Mouse (Mus musculus): Measurements from ENCODE around the gene Mtmr4.

Mtmr4 gene

DNA sequence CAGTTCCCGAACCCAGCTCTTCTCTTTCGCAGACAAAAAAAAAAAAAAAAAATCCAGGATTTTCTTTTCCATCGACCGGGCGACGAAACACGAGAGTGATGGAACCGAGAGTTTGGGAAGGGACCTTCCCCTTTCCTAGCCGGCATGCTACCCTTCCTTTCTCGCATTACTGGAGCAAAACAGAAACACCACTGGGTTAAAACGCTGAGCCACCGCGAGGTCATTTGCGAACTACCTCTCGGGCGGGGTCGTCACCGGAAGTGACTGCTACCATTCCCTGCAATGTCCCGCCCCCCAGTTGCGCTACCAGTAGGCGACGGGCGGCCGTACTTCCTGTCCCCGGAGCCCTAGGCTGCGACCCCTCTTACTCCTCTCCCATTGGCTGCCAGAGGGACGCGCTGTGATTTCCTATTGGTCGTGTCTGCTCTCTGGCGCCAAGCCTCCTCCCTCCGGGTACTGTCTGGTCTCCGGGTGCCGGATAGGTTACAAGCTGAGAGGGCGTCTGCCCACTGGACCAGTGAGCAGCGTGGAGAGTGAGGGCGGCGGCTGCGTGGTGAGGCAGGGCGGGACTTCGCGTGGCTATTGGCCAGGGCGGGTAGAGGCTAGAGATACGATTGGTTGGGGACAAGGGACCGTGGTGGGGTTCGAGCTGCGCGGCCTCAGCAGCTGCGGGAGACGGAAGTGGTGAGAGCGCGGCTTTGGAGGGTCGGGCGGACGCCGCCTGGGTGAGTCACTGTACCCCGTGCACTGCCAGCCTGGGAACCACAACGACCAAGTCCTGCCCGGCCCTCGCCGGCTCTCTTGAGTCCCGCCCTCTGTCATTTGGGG lies at the start of gene Mtmr4:
Mtmr4 (plus strand) TSS at position 637 of the 828 bp plus-strand sequence.
- peak; percentile 97 for DNase-seq (ENCODE audit: low read depth, low spot score)

GRCm38 (mm10) chr11:87542285-87542684 lies 49.7 kb upstream of the Mtmr4 start:
- no peak for DNase-seq (ENCODE audit: low read depth, low spot score)

- no peak for DNase-seq (ENCODE audit: low read depth, low spot score)
Observed at GRCm38 (mm10) chr11:87542906-87543305, 49.1 kb upstream of the Mtmr4 start.

GRCm38 (mm10) chr11:87553342-87553741 lies 38.6 kb upstream of the Mtmr4 start:
- DNase-seq (ENCODE audit: low read depth, low spot score), result no peak

- no peak for DNase-seq (ENCODE audit: low read depth, low spot score)
Observed at GRCm38 (mm10) chr11:87554386-87554785, 37.6 kb upstream of the Mtmr4 start.

DNA sequence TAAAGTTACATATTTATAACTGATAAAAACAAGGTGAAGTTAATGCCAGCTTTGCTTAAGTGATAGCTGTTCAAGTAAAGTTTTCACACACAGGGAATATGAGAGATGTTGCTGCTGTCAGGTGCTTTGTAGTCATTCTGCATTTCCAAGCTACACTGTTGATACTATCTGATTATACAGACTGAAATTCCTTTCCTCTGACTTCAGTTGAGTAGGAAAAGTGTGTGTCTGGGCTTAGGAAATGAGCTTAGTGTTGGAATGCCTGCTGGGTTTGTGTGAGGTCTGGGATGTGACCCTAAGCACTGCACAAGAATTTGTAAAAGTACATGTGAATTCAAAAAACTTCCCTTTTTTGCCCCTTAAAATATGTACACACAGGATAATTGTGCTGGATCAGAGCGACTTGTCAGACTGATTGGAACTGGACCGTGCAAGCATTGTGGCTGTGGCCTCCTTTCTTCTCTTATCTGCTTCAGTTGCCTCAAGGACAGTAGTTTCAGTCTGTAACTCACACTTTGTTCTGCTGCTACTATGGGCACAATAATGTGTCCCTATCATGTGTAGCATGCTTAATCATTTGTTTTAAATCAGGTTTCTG lies 36.8 kb upstream of the Mtmr4 start:
- no peak for DNase-seq (ENCODE audit: low read depth, low spot score)

- no peak for DNase-seq (ENCODE audit: low read depth, low spot score)
Observed at GRCm38 (mm10) chr11:87561208-87561607, 30.8 kb upstream of the Mtmr4 start.

- no peak for DNase-seq (ENCODE audit: low read depth, low spot score)
Observed at GRCm38 (mm10) chr11:87566501-87566900, 25.5 kb upstream of the Mtmr4 start, which contains the start of gene Gm11492. TSS of gene Gm11492 (plus strand) at chr11:87566653.

DNA sequence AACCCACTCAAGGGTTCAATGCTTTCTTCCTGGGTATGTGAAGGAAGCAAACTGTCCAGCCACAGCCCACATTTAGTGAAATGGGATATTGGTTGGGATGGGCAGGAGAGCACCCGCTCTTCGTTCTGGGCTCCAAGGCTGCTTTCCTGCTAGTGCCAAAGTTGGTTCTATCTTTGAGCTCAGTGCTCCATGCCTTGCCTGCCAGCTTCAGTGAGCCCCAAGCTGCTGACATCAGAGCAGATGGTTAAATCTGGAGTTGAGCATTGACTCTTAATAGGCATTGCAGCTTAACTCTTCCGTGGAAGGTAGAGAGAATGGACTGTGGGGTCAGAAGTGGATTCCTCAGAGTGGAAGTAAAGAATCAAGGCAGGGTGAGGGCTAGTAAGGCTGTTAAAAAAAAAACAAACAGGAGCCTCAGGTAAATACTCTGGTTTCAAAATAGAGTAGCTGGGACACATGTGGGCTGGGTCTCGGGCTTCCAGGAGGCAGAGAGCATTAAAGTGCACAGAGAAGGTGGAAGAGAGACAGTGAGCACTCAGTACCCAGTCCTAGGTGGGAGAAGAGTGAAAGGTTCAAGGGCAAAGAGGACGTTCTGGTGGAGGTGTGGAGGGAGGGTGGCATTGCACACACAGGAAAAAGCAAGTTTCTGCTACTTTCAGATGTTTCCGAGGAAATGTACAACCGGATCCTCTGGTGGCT lies 23.6 kb upstream of the Mtmr4 start, which contains the start of gene Sept4:
Sept4 (plus strand) TSS at position 649 of the 699 bp plus-strand sequence.
- DNase-seq (ENCODE audit: low read depth, low spot score), result no peak

DNA sequence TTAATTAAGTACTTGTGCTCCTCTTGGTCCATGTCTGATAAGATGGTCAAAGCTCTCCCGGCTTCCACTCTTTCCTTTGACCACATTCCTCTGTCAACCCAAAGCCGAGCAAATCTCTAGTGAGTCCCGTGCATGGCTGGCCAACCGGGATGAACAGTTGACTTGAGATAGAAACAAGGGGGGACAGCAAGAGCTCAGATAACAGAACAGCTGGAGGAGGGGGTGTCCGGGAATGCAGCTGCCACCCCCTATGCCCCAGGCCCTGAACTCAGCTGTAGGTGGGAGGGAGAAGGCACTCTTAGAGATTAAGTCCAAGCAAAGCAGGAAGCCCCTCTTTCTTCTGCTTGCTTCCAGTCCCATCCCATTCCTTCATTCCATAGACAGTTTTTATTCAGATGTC lies 21.2 kb upstream of the Mtmr4 start:
- no peak for DNase-seq (ENCODE audit: low read depth, low spot score)

GRCm38 (mm10) chr11:87571361-87571950 lies 20.5 kb upstream of the Mtmr4 start:
- no peak for DNase-seq (ENCODE audit: low read depth, low spot score)

DNA sequence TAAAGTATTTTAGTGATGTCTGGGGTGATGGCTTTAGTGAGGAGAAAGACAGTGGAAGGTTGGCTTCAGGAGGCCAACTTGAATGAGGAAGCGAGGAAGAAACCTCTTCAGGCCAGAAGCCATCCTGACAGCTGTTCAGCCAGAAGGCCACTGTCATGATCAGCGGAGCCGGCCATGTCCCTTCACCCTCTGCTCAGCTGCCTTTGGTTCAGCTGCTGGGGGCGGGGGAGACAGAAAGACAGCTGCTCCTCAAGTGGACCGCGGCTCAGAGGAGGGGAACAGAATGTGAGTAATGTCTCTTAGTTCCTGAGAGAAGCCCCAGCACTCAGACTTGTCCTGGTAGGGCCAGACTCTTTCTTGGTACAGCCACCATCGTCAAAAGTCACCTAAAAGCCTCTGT lies 18.2 kb upstream of the Mtmr4 start:
- no peak for DNase-seq (ENCODE audit: low read depth, low spot score)

DNA sequence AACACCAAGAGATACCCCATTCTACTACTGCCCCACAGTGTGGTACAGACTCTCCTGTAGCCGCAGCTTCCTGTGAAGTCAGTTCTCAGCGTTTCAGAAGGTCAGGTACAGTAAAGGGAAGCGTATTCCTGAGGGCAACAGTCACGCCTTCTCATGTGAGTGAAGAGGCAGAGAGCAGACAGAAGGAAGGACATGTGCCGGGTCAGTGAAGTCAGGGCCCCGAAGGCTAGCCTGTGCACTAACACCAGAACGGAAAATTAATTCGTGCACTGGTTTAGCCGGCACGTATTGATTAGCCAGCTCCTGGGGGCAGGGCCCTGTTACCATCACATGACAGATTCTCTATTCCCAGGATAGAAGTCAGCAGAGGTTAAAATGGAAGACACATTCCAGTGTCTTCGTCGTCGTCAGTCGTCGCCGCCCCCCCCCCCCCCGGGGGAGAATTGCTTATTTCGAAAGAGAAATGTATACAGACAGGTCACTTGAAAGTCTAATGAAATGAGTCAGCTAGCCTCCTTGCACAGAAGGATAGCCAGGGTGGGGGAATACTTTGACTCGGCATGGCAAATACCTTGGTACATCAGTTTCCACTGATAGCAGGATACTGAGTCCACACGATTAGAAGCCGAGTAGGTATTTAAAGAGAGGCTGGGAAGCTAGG lies 17.3 kb upstream of the Mtmr4 start:
- no peak for DNase-seq (ENCODE audit: low read depth, low spot score)

DNA sequence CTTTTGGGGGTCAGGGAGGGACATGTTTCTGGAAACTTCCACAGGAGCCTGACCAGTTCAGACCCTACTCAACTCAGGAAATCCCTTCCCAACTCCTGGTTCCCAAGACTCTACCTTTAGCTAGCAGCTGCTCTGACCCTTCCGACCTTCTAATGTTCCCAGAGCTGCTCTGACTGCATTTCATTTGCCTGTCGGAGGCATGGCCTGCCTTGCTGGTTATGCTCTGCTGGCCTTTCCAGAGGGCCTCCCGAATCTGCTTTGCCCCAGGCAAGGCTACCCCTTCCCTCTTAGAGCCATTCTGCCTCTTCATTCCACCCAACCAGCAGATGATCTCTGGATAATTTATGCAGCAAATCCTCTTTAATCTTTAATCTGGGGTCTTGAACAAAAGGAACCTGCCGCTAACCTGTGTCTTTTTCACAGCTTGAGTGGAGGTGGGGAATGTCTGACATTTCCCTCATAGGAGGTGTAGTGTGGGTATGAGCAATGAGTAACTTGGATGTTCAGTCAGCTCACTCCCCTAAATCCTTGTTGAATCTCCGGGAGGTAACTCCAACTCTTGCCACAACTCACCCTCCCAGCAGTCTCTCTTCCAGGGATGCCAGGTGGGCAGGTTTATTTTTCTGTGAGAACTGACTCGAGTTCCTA lies 14.2 kb upstream of the Mtmr4 start:
- no peak for DNase-seq (ENCODE audit: low read depth, low spot score)

- no peak for DNase-seq (ENCODE audit: low read depth, low spot score)
Observed at GRCm38 (mm10) chr11:87578249-87578962, 13.6 kb upstream of the Mtmr4 start.

GRCm38 (mm10) chr11:87578963-87579601 lies 12.9 kb upstream of the Mtmr4 start:
- no peak for DNase-seq (ENCODE audit: low read depth, low spot score)

DNA sequence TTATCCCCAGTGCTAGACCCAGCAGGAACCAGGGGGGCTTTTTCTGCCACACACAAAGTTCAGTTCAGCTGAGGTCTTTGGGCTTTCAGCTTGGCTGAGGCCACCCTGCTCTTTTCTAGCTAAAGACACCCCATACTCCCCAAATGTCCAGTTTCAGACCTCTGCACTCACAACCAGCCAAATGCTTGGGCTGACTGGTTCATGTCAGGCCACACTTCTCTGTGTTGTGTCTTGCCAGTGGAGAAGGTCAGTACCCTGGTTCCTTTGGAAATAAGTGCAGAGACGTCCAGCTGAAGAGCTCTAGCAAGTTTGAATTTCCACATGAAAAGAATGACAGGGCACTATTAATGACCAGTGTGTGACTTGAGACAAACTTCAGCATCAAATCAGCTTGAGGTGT lies 12.2 kb upstream of the Mtmr4 start:
- no peak for DNase-seq (ENCODE audit: low read depth, low spot score)

DNA sequence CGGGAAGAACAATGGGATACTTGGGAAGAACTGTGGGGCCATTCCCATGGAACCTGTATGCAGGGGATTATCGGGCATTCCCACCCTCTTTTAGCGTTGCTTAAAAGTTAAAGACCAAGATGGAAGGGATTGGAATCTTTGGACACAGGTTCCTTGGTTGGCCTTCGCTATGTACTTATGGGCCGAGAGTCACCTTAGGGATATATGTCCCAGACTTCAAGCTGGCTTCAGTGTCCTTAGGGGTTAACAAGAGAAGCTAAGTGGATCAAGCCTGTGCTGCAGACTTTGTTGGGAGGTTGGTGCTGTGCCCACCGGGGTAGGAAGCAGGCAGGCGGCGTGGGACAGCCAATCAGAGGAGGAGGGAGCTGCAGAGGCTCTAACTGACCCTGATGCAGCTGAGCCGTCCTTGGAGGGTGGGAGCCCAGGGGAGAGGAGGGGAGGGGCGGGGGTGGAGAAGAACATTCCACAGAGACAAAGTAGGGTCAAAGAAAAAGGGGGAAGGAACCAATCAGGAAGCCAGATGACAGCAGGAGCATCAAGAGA lies 11.3 kb upstream of the Mtmr4 start:
- DNase-seq (ENCODE audit: low read depth, low spot score), result no peak

- DNase-seq (ENCODE audit: low read depth, low spot score), result no peak
Observed at GRCm38 (mm10) chr11:87581161-87581865, 10.6 kb upstream of the Mtmr4 start.

Measured in c-Kit-negative CD71-positive TER-119-positive erythroid progenitor cells, embryonic 14.5 days (primary cell).